Comparison of ENCODE assay signal across 9 mouse cellular contexts in the genomic region with DNA sequence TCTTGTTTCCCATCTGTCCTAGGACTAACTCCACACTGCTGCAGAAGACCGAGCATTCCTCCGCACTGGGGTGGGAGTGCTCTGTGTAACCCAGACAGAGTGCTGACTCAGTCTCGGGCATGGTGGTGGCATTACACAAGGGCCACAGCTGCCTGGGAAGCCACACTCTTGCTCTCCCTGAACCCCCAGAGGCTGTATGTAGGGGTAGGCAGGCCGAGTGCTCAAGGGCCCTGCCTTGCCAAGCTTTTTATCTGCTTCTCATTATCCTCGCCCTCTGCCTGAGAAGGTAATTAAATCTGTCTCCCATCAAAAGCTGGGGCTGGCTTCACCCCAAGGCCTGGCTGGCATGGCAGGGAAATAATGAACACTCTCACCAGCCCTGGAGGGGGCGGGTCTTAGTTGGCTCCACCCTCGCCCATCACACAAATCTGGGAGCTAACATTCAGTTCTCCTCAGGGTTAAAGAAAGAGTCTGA. TPM values are rescaled to one million over a fixed set of nuclear protein-coding genes. Genes with fewer than 3 reads are reported as not detected.
DNase-seq lines count a peak whose midpoint lies in the region; ATAC-seq lines count a peak whose summit lies in the region.
"Had no signal": no experiment of that assay in that cellular context is flagged by ENCODE, and none has a peak within 500 bp of the region (broad histone marks: within the 10 kb centered on the region; RNA-seq: fewer than 3 reads in every experiment).

No protein-coding gene starts in this region.

- peak; percentile 72 to 86 for DNase-seq in cerebellum, postnatal 14 days
- DNase-seq in cerebellum, adult 8-10 months = no peak
- peak; percentile 57 for DNase-seq in R1 (ENCODE audit: low read depth, low spot score)
- DNase-seq in gastrocnemius, postnatal 25 days = no peak

- H3K4me3 ChIP-seq in hindbrain, embryonic 16.5 days (ENCODE audit: low read length) = no peak overlapping the region
- no peak overlapping the region for H3K4me3 ChIP-seq in midbrain, embryonic 15.5 days
- H3K4me3 ChIP-seq in intestine, embryonic 16.5 days (ENCODE audit: low read length) = no peak overlapping the region

- H3K4me1 ChIP-seq in hindbrain, embryonic 16.5 days (ENCODE audit: control insufficient read depth, insufficient read depth, low read depth, low read length) = peaks cover 32% of the 10 kb centered on the region
- H3K4me1 ChIP-seq in midbrain, embryonic 15.5 days = peaks cover 33% of the 10 kb centered on the region
- peaks cover 5% of the 10 kb centered on the region for H3K4me1 ChIP-seq in intestine, embryonic 16.5 days (ENCODE audit: control insufficient read depth, insufficient read depth, low read length)

- H3K9me3 ChIP-seq in hindbrain, embryonic 16.5 days (ENCODE audit: control insufficient read depth, low read length) = no peaks in the 10 kb centered on the region
- H3K9me3 ChIP-seq in midbrain, embryonic 15.5 days = no peaks in the 10 kb centered on the region
- H3K9me3 ChIP-seq in intestine, embryonic 16.5 days (ENCODE audit: control insufficient read depth, low read length) = no peaks in the 10 kb centered on the region

- no peak overlapping the region for H3K9ac ChIP-seq in hindbrain, embryonic 16.5 days (ENCODE audit: low read depth, low read length)
- H3K9ac ChIP-seq in midbrain, embryonic 15.5 days = no peak overlapping the region
- H3K9ac ChIP-seq in intestine, embryonic 16.5 days (ENCODE audit: low read depth, low read length) = no peak overlapping the region

- H3K27me3 ChIP-seq in hindbrain, embryonic 16.5 days (replicated peaks; ENCODE audit: control insufficient read depth, insufficient read depth, low read length) = no peaks in the 10 kb centered on the region
- no peaks in the 10 kb centered on the region for H3K27me3 ChIP-seq in midbrain, embryonic 15.5 days (replicated peaks)
- no peaks in the 10 kb centered on the region for H3K27me3 ChIP-seq in intestine, embryonic 16.5 days (replicated peaks; ENCODE audit: control insufficient read depth, insufficient read depth, low read length)

- H3K36me3 ChIP-seq in hindbrain, embryonic 16.5 days (ENCODE audit: control insufficient read depth, insufficient read depth, low read length) = no peaks in the 10 kb centered on the region
- no peaks in the 10 kb centered on the region for H3K36me3 ChIP-seq in midbrain, embryonic 15.5 days (replicated peaks)
- H3K36me3 ChIP-seq in intestine, embryonic 16.5 days (ENCODE audit: control insufficient read depth, insufficient read depth, low read length) = no peaks in the 10 kb centered on the region

- no peak overlapping the region for H3K4me2 ChIP-seq in hindbrain, embryonic 16.5 days (ENCODE audit: low read length)
- no peak overlapping the region for H3K4me2 ChIP-seq in midbrain, embryonic 15.5 days
- H3K4me2 ChIP-seq in intestine, embryonic 16.5 days (ENCODE audit: low read depth, low read length) = no peak overlapping the region

- peak; percentile 75 for ATAC-seq in hindbrain, embryonic 16.5 days
- peak; percentile 73 for ATAC-seq in midbrain, embryonic 15.5 days (replicated peaks)
- no peak for ATAC-seq in activated CD4-positive, CD25-positive, alpha-beta regulatory T cell, adult 4 months
- ATAC-seq in intestine, embryonic 16.5 days = no peak

- WGBS in hindbrain, embryonic 16.5 days = 42% methylated on average over 7 of the region's 7 CpGs
- WGBS in midbrain, embryonic 15.5 days = 49% methylated on average over 7 of the region's 7 CpGs
- 65% methylated on average over 7 of the region's 7 CpGs for WGBS in intestine, embryonic 16.5 days

- H3K27ac ChIP-seq in hindbrain, embryonic 16.5 days (ENCODE audit: low read depth, low read length) = peak overlapping the region; percentile 64
- H3K27ac ChIP-seq in midbrain, embryonic 15.5 days = peak overlapping the region; percentile 70
- H3K27ac ChIP-seq in intestine, embryonic 16.5 days (ENCODE audit: low read length) = no peak overlapping the region
- H3K27ac ChIP-seq: macrophage had no signal

RNA-seq across cellular contexts. Expression of a gene that starts 30.9 kb away (rescaled TPM):
- 8.5 and 9.6 TPM in 2 replicates for polyA plus RNA-seq in hindbrain, embryonic 16.5 days (2015; fragmentation: Nextera tagmentation; extraction: Ambion mirVana)
- polyA plus RNA-seq in midbrain, embryonic 15.5 days (2015; fragmentation: Nextera tagmentation; extraction: Ambion mirVana) = 10.9 and 14.2 TPM in 2 replicates
- not detected for polyA plus RNA-seq in activated CD4-positive, CD25-positive, alpha-beta regulatory T cell, adult 4 months (2017; shearing (Covaris generic))
- 0.35 and 0.62 TPM in 2 replicates for polyA plus RNA-seq in intestine, embryonic 16.5 days (2015; fragmentation: Nextera tagmentation; extraction: Ambion mirVana)
- 10 to 100 TPM; 11.1 to 12.3 TPM for total RNA-seq in gastrocnemius, postnatal 25 days (2021)
- polyA plus RNA-seq: macrophage had no signal

Comparison
In these comparisons a context has a peak if more than half of its experiments do, and no peak if none do; other contexts are left out.
1. DNase-seq: peak in cerebellum, postnatal 14 days (2 of 2) and R1 (single experiment); none in cerebellum, adult 8-10 months (single experiment) and gastrocnemius, postnatal 25 days (single experiment).
2. ATAC-seq: peak in hindbrain, embryonic 16.5 days (single experiment) and midbrain, embryonic 15.5 days (single experiment); none in activated CD4-positive, CD25-positive, alpha-beta regulatory T cell, adult 4 months (single experiment) and intestine, embryonic 16.5 days (single experiment).